In genomic region chr5:27873240-27874082, GRCm38 (mm10) we compare ENCODE assay signal across 9 mouse cellular contexts. TPM values are rescaled to one million over a fixed set of nuclear protein-coding genes. Genes with fewer than 3 reads are reported as not detected.
DNase-seq lines count a peak whose midpoint lies in the region; ATAC-seq and TF ChIP-seq lines count a peak whose summit lies in the region.
"Had no signal": no experiment of that assay in that cellular context is flagged by ENCODE, and none has a peak within 500 bp of the region (broad histone marks: within the 10 kb centered on the region; RNA-seq: fewer than 3 reads in every experiment).

No protein-coding gene starts in this region.

- TF ChIP-seq POLR2A in cerebellum, adult 2 months (IDR thresholded peaks at IDR 0.05; ENCODE audit: borderline replicate concordance, insufficient read depth, low read length), result no peak
- no peak for TF ChIP-seq POLR2A in thymus, adult 2 months (IDR thresholded peaks at IDR 0.05; ENCODE audit: control insufficient read depth, extremely low read depth, insufficient read depth, low read length, poor library complexity)

- H3K27me3 ChIP-seq in cerebellum, adult 2 months (ENCODE audit: control insufficient read depth, insufficient read depth, low read length), result no peaks in the 10 kb centered on the region
- no peaks in the 10 kb centered on the region for H3K27me3 ChIP-seq in forebrain, embryonic 15.5 days
- no peaks in the 10 kb centered on the region for H3K27me3 ChIP-seq in neural tube, embryonic 13.5 days
- no peaks in the 10 kb centered on the region for H3K27me3 ChIP-seq in kidney, embryonic 14.5 days (ENCODE audit: control insufficient read depth, insufficient read depth, low read length)
- H3K27me3 ChIP-seq in thymus, adult 2 months (ENCODE audit: control insufficient read depth, insufficient read depth, low read length), result no peaks in the 10 kb centered on the region
- no peaks in the 10 kb centered on the region for H3K27me3 ChIP-seq in kidney, embryonic 16.5 days (ENCODE audit: insufficient read depth, low read length)
- H3K27me3 ChIP-seq: limb, embryonic 15.5 days had no signal

- H3K9me3 ChIP-seq in forebrain, embryonic 15.5 days, result no peaks in the 10 kb centered on the region
- H3K9me3 ChIP-seq in neural tube, embryonic 13.5 days, result no peaks in the 10 kb centered on the region
- no peaks in the 10 kb centered on the region for H3K9me3 ChIP-seq in kidney, embryonic 14.5 days (ENCODE audit: control insufficient read depth, low read length)
- no peaks in the 10 kb centered on the region for H3K9me3 ChIP-seq in kidney, embryonic 16.5 days (ENCODE audit: low read length)
- H3K9me3 ChIP-seq: limb, embryonic 15.5 days had no signal

- H3K4me3 ChIP-seq in cerebellum, adult 2 months (replicated peaks; ENCODE audit: insufficient read depth, low read depth, low read length), result no peak overlapping the region
- no peak overlapping the region for H3K4me3 ChIP-seq in forebrain, embryonic 15.5 days
- H3K4me3 ChIP-seq in neural tube, embryonic 13.5 days, result no peak overlapping the region
- no peak overlapping the region for H3K4me3 ChIP-seq in kidney, embryonic 14.5 days (ENCODE audit: low read length)
- H3K4me3 ChIP-seq in thymus, adult 2 months (ENCODE audit: control insufficient read depth, insufficient read depth, low read length), result no peak overlapping the region
- H3K4me3 ChIP-seq in kidney, embryonic 16.5 days (ENCODE audit: low read length), result no peak overlapping the region
- H3K4me3 ChIP-seq: limb, embryonic 15.5 days had no signal

- H3K27ac ChIP-seq in cerebellum, adult 2 months (ENCODE audit: insufficient read depth, low read length), result no peak overlapping the region
- H3K27ac ChIP-seq in forebrain, embryonic 15.5 days (replicated peaks), result peak overlapping the region; percentile 55
- peak overlapping the region; percentile 82 for H3K27ac ChIP-seq in neural tube, embryonic 13.5 days (replicated peaks)
- H3K27ac ChIP-seq in kidney, embryonic 14.5 days (ENCODE audit: low read depth, low read length), result no peak overlapping the region
- no peak overlapping the region for H3K27ac ChIP-seq in thymus, adult 2 months (ENCODE audit: control insufficient read depth, insufficient read depth, low read length)
- no peak overlapping the region for H3K27ac ChIP-seq in kidney, embryonic 16.5 days (ENCODE audit: low read length)
- H3K27ac ChIP-seq: limb, embryonic 15.5 days had no signal

- no peak overlapping the region for H3K4me2 ChIP-seq in forebrain, embryonic 15.5 days (replicated peaks)
- H3K4me2 ChIP-seq in neural tube, embryonic 13.5 days, result peak overlapping the region; percentile 10; the same call in 1 of the 2 replicates
- H3K4me2 ChIP-seq in kidney, embryonic 14.5 days (replicated peaks; ENCODE audit: low read depth, low read length), result no peak overlapping the region
- H3K4me2 ChIP-seq in kidney, embryonic 16.5 days (replicated peaks; ENCODE audit: low read depth, low read length), result no peak overlapping the region
- H3K4me2 ChIP-seq: limb, embryonic 15.5 days had no signal

- H3K9ac ChIP-seq in forebrain, embryonic 15.5 days (replicated peaks), result no peak overlapping the region
- H3K9ac ChIP-seq in neural tube, embryonic 13.5 days, result no peak overlapping the region
- no peak overlapping the region for H3K9ac ChIP-seq in kidney, embryonic 14.5 days (ENCODE audit: low read depth, low read length)
- no peak overlapping the region for H3K9ac ChIP-seq in kidney, embryonic 16.5 days (replicated peaks; ENCODE audit: low read length)
- H3K9ac ChIP-seq: limb, embryonic 15.5 days had no signal

- 0 out of 2 replicates have a peak, but pooled peaks cover 5% of the 10 kb centered on the region for H3K4me1 ChIP-seq in cerebellum, adult 2 months (ENCODE audit: control insufficient read depth, insufficient read depth, low read length)
- peaks cover 14% of the 10 kb centered on the region for H3K4me1 ChIP-seq in forebrain, embryonic 15.5 days
- peaks cover 19% of the 10 kb centered on the region for H3K4me1 ChIP-seq in neural tube, embryonic 13.5 days (replicated peaks)
- H3K4me1 ChIP-seq in kidney, embryonic 14.5 days (ENCODE audit: control insufficient read depth, insufficient read depth, low read length), result no peaks in the 10 kb centered on the region
- H3K4me1 ChIP-seq in thymus, adult 2 months (replicated peaks; ENCODE audit: control insufficient read depth, insufficient read depth, low read length), result no peaks in the 10 kb centered on the region
- no peaks in the 10 kb centered on the region for H3K4me1 ChIP-seq in kidney, embryonic 16.5 days (ENCODE audit: insufficient read depth, low read length)
- H3K4me1 ChIP-seq: limb, embryonic 15.5 days had no signal

- peak; percentile 32 to 51 for DNase-seq in cerebellum, adult 2 months
- DNase-seq in layer of hippocampus, postnatal 10 days (ENCODE audit: low spot score in 2 of 2), result peak; percentile 13 to 30
- DNase-seq in thymus, adult 2 months, result no peak
- DNase-seq in spleen, postnatal 36 days (ENCODE audit: low spot score in 2 of 2), result no peak

- TF ChIP-seq CTCF in cerebellum, adult 2 months (IDR thresholded peaks at IDR 0.05; ENCODE audit: borderline replicate concordance, insufficient read depth, low read depth, low read length), result no peak
- TF ChIP-seq CTCF in thymus, adult 2 months (IDR thresholded peaks at IDR 0.05; ENCODE audit: borderline replicate concordance, control insufficient read depth, extremely low read depth, insufficient read depth, low read length, poor library complexity), result no peak

- WGBS in cerebellum, adult 2 months, result 23% methylated on average over 8 of the region's 8 CpGs
- 48% methylated on average over 8 of the region's 8 CpGs for WGBS in forebrain, embryonic 15.5 days
- 34% methylated on average over 8 of the region's 8 CpGs for WGBS in neural tube, embryonic 13.5 days
- WGBS in kidney, embryonic 14.5 days, result 60% methylated on average over 8 of the region's 8 CpGs
- WGBS in thymus, adult 2 months, result 79% methylated on average over 8 of the region's 8 CpGs
- 49% methylated on average over 8 of the region's 8 CpGs for WGBS in kidney, embryonic 16.5 days

- ATAC-seq in forebrain, embryonic 15.5 days (replicated peaks), result peak; percentile 95
- ATAC-seq in neural tube, embryonic 13.5 days (ENCODE audit: low read depth), result peak; percentile 96
- ATAC-seq in kidney, embryonic 14.5 days (ENCODE audit: low FRiP score, low TSS enrichment), result no peak
- ATAC-seq in kidney, embryonic 16.5 days (ENCODE audit: low FRiP score, low TSS enrichment), result no peak

- H3K36me3 ChIP-seq in forebrain, embryonic 15.5 days, result no peaks in the 10 kb centered on the region
- no peaks in the 10 kb centered on the region for H3K36me3 ChIP-seq in neural tube, embryonic 13.5 days
- no peaks in the 10 kb centered on the region for H3K36me3 ChIP-seq in kidney, embryonic 14.5 days (ENCODE audit: control insufficient read depth, insufficient read depth, low read length)
- H3K36me3 ChIP-seq in thymus, adult 2 months (ENCODE audit: control insufficient read depth, insufficient read depth, low read length), result no peaks in the 10 kb centered on the region
- no peaks in the 10 kb centered on the region for H3K36me3 ChIP-seq in kidney, embryonic 16.5 days (ENCODE audit: insufficient read depth, low read length)
- H3K36me3 ChIP-seq: limb, embryonic 15.5 days had no signal

RNA-seq across cellular contexts. Expression of gene Htr5a, which starts 31.5 kb away (rescaled TPM):
- 3.6 TPM in 2 replicates for polyA plus RNA-seq in cerebellum, adult 2 months (2012; rRNA removed)
- 0.66 and 0.72 TPM in 2 replicates for polyA plus RNA-seq in forebrain, embryonic 15.5 days (2015; fragmentation: Nextera tagmentation; extraction: Ambion mirVana)
- 1 to 10 TPM; 7.3 to 7.8 TPM for total RNA-seq in layer of hippocampus, postnatal 10 days (2021)
- 0.43 and 0.59 TPM in 2 replicates for polyA plus RNA-seq in neural tube, embryonic 13.5 days (2015; fragmentation: Nextera tagmentation; extraction: Ambion mirVana)
- polyA plus RNA-seq in kidney, embryonic 14.5 days (2014; fragmentation: Nextera tagmentation; extraction: Ambion mirVana), result not detected in 2 replicates
- not detected in 2 replicates for polyA plus RNA-seq in thymus, adult 2 months (2012; rRNA removed)
- not detected in 2 replicates for polyA plus RNA-seq in kidney, embryonic 16.5 days (2015; fragmentation: Nextera tagmentation; extraction: Ambion mirVana)
- polyA plus RNA-seq: limb, embryonic 15.5 days had no signal

Comparison
In these comparisons a context has a peak if more than half of its experiments do, and no peak if none do; other contexts are left out.
1. DNase-seq: peak in cerebellum, adult 2 months (2 of 2) and layer of hippocampus, postnatal 10 days (2 of 2); none in thymus, adult 2 months (single experiment) and spleen, postnatal 36 days (0 of 2).
2. H3K27ac ChIP-seq: peak in forebrain, embryonic 15.5 days (single experiment) and neural tube, embryonic 13.5 days (single experiment); none in cerebellum, adult 2 months (single experiment), kidney, embryonic 14.5 days (single experiment), thymus, adult 2 months (single experiment) and kidney, embryonic 16.5 days (single experiment).
3. ATAC-seq: peak in forebrain, embryonic 15.5 days (single experiment) and neural tube, embryonic 13.5 days (single experiment); none in kidney, embryonic 14.5 days (single experiment) and kidney, embryonic 16.5 days (single experiment).